Mouse (Mus musculus) regulatory T cell (primary cell): ENCODE data around the gene Afdn.
"Not testable (repeated sequence)": the region's sequence is repeated elsewhere in the genome, so short reads cannot be mapped to it uniquely, and the experiment has no call there.

Source experiments
- in situ Hi-C: fragments of 300-600 bp; cut with MboI, MseI; formaldehyde crosslinking; loops from one replicate; pipeline ENCODE4 v1.15.1; 2025; ENCODE audit warnings: high pct_unique_total_duplicates

Gene Afdn

DNA sequence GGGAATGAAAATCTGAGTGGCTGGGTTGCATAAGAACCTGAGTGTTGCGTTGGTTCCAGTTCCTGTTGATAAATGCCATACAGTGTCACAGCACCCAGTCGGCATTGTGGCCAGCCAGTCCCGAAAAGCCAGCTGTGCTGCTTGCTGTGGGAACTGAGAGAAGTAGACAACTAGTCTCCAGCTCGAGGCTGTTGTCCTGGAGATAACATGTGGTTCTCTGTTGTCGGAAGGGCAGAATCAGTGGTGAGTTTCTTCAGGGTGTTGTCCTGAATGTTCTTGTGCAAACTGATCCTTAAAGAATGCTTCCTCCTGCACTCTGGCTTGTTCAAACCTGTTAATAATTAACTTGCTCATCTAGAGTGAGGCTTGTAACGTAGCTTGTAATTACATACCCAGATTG lies 107.1 kb downstream of the Afdn start:
- in situ Hi-C loops, result no loop called here

GRCm38 (mm10) chr17:13870236-13870635 lies 109.9 kb downstream of the Afdn start:
- in situ Hi-C loops, result no loop called here

DNA sequence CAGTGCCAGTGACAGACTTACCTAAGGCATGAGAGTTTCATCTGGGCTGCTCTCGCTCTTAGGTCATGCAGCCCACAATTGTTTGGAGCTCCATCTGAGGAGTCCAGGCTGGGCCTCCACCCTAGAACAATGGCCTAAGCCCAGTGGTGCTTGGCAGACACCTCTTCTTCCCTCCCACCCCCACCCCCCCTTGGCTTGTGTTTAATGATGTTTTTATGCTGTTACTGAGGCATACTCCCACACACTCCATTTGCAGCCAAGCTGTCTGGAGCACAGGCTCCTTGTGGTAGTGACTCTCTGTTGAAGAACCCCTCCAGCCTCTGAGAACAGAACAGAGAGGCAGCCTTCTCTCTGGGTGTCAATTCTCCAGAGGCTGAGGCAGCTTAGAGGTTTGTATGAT lies 113.9 kb downstream of the Afdn start:
- in situ Hi-C loops, result no loop called here

- in situ Hi-C loops, result loop anchor here (25.0 kb wide), 1 partner anchor 1585 kb away; no protein-coding TSS in a partner anchor
Observed at GRCm38 (mm10) chr17:13877460-13877859, 117.1 kb downstream of the Afdn start.

DNA sequence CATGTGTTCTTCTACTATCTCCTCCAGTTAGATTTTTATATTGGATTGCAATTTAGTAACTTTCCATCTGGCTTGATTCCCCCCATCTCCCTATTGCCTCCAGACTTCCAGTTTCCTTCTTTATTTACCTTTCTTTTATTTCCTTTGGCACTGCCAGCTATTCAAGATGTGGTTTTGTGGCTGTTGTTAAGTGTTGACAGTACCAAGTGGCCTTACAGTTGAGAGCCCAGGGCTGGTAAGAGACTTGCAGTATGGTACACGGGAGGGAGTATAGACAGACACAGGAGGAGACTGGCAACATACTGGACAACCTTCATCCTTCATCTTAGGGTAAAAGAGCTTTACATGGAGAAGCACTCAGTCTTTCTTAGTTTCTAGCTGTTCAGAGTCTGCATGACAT lies 119.4 kb downstream of the Afdn start:
- in situ Hi-C loops, result loop anchor here (25.0 kb wide), 1 partner anchor 1583 kb away; no protein-coding TSS in a partner anchor

- in situ Hi-C loops, result loop anchor here (25.0 kb wide), 1 partner anchor 1579 kb away; no protein-coding TSS in a partner anchor
Observed at GRCm38 (mm10) chr17:13883540-13883939, 123.2 kb downstream of the Afdn start.

DNA sequence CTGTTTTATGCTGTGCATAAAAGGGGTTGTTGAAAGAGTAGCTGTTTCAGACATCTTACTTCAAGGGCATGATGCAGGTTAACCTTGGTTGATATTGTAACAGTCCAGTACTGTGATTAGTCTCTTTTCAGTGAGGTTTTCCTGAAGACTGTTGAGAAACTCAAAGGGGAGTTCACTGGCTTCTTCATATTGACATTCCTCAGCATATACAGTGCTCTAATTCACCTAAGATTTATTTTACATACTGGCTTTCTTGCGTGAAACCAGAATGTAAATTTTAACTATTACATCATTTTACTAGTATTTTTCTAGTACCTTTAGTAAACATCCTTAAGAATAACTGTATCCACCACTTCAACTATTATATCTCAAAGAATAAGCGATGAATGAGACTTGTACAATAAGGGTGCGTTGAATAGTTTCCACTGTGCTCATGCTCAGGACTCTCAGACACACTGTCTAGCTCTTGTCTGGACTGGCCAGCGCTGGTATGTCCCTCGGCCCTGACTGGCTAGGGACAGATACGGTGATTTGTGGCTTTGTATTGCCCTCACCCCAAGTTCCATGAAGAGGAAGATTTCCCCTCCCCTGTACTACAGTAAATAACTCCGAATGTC lies 129.6 kb downstream of the Afdn start:
- in situ Hi-C loops, result loop anchor here (25.0 kb wide), 1 partner anchor 1572 kb away; no protein-coding TSS in a partner anchor

- in situ Hi-C loops, result loop anchor here (25.0 kb wide), 1 partner anchor 1571 kb away; no protein-coding TSS in a partner anchor
Observed at GRCm38 (mm10) chr17:13890932-13891331, 130.6 kb downstream of the Afdn start.

DNA sequence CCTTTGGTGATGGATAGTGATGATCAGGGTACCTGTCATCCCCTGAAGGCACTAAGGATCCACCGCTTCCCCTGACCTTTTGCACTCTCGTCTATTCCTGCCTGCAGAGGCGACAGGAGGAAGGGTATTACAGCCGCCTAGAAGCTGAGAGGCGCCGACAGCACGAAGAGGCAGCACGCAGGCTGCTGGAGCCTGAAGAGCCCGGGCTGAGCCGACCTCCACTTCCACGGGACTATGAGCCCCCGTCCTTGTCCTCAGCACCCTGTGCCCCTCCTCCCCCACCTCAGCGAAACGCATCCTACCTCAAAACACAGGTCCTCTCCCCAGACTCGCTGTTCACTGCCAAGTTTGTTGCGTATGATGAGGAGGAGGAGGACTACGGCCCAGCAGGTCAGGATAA lies 138.5 kb downstream of the Afdn start:
- in situ Hi-C loops, result loop anchor here (25.0 kb wide), 1 partner anchor 1563 kb away; no protein-coding TSS in a partner anchor

DNA sequence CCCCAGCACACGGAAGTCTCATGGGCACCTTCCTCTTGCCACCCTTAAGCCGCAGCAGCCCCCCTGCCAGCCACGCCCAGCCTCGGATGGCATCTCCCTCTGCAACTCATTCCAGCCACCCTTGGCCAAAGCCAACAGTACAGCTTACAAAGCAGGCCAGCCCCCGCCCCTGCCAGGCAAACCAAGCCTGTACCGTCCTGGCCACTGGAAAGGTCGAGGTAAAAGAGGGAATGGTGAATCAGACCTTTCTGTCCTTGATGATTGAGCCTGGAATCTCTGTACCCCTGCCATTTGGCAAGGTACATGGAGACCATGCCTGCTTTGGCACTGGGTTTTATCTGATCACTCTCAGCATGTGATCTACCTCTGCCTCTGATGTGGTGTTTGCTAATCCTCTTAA lies 138.9 kb downstream of the Afdn start:
- in situ Hi-C loops, result loop anchor here (25.0 kb wide), 1 partner anchor 1563 kb away; no protein-coding TSS in a partner anchor

GRCm38 (mm10) chr17:13903793-13904192 lies 143.5 kb downstream of the Afdn start:
- in situ Hi-C loops, result loop anchor here (25.0 kb wide), 1 partner anchor 316 kb away; no protein-coding TSS in a partner anchor

- in situ Hi-C loops, result loop anchor here (25.0 kb wide), 1 partner anchor 320 kb away; no protein-coding TSS in a partner anchor
Observed at GRCm38 (mm10) chr17:13907082-13907481, 146.7 kb downstream of the Afdn start.

DNA sequence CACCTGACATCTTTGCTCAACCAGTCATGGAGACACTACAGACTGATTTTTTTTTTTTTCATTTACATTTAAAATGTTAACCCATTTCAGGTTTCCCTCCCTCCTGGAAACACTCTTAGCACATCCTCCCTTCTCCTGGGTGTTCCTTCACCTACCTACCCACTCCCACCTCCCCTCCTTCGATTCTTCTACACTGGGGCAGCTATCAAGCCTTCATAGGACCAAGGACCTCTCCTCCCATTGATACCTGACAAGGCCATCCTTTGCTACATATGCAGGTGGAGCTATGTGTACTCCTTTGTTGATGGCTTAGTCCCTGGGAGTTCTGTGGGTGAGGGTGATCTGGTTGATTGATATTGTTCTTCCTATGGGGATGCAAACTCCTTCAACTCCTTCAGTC lies 147.3 kb downstream of the Afdn start:
- in situ Hi-C loops, result loop anchor here (25.0 kb wide), 1 partner anchor 320 kb away; no protein-coding TSS in a partner anchor

DNA sequence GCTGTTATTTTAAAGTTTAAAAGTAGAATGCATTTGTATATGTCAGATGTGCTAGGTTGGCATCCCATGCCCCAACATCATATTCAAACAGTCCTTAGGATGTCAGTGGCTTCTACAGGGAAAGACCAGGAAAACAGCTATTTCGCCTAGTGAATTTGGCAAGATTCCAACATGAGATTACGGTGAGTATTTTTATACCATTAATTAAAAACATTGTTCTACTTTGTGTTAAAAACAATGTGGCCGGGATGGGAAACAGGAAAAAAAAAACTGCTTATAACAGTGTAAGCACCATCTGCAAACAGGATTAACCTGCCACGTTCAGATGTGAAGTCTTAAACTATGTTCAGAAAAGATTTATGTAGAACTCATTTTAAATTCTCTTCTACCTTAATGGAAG lies 153.6 kb downstream of the Afdn start:
- in situ Hi-C loops, result loop anchor here (25.0 kb wide), 1 partner anchor 327 kb away; no protein-coding TSS in a partner anchor

DNA sequence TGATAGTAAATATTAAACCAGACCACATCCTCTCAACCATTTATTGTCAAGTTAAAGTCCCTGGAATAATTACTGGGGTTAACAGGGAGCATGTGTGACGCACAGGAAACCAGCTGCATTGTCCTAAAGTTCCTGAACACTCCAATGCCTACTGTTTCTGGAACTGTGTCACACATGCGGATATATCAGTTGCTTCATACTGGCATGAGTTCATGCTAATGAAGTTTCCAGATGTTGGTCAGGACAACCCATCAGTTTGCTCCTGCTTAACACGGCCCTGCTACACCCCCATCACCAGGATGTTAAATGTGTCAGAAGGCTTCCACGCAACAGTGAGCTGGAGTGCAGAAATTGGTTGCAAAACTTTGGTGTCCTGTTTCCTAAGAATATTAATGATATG lies 154.2 kb downstream of the Afdn start:
- in situ Hi-C loops, result loop anchor here (25.0 kb wide), 1 partner anchor 327 kb away; no protein-coding TSS in a partner anchor

GRCm38 (mm10) chr17:13920771-13921170 lies 160.4 kb downstream of the Afdn start:
- in situ Hi-C loops, result loop anchor here (25.0 kb wide), 1 partner anchor 333 kb away; no protein-coding TSS in a partner anchor

- in situ Hi-C loops, result loop anchor here (25.0 kb wide), 1 partner anchor 336 kb away; no protein-coding TSS in a partner anchor
Observed at GRCm38 (mm10) chr17:13923418-13923817, 163.1 kb downstream of the Afdn start.

DNA sequence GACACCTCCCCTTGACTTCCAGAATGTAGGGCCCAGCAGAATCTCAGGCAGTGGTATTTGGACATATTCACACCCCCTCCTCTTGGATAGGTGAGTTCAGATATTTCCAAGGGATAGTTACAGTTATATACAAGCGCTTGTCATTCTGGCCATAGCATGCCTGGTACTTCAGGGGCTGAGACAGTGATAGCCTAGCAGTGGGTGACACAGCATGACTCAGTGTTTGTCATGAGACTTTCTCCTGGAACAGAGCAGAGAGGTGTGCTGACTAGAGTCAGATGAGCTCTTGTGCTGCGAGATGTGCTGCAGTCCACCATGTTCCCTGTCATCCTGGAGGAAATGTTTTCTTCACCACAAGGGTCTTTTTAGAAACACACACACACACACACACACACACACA lies 164.2 kb downstream of the Afdn start:
- in situ Hi-C loops, result loop anchor here (25.0 kb wide), 1 partner anchor 337 kb away; no protein-coding TSS in a partner anchor

- in situ Hi-C loops, result no loop called here
Observed at GRCm38 (mm10) chr17:13925931-13926330, 165.6 kb downstream of the Afdn start.

DNA sequence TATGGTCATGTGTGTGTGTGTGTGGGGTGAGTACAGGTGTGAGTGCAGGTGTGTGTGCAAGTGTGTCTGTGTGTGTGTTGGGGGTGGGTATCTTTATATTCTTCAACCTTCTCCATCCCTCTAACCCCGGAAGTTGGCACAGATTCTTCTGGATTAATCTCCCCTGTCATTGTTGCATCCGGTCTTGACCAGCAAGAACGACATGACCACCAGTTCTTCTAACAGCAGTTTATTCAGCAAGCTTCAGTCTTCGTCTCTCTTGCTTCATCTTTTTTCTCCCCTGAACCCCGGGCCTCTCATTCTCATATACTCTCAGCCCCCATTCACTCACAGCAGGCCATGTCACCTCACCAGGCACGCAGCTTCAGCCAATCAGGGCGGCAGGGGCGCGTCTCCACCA lies 170.1 kb downstream of the Afdn start:
- in situ Hi-C loops, result no loop called here

GRCm38 (mm10) chr17:13935364-13935763 lies 175.0 kb downstream of the Afdn start:
- in situ Hi-C loops, result not testable (repeated sequence)

GRCm38 (mm10) chr17:13937787-13938186 lies 177.4 kb downstream of the Afdn start:
- in situ Hi-C loops, result no loop called here

- in situ Hi-C loops, result no loop called here
Observed at GRCm38 (mm10) chr17:13938652-13939051, 178.3 kb downstream of the Afdn start.
